13 mouse cellular contexts compared by ENCODE assay signal in the genomic region with DNA sequence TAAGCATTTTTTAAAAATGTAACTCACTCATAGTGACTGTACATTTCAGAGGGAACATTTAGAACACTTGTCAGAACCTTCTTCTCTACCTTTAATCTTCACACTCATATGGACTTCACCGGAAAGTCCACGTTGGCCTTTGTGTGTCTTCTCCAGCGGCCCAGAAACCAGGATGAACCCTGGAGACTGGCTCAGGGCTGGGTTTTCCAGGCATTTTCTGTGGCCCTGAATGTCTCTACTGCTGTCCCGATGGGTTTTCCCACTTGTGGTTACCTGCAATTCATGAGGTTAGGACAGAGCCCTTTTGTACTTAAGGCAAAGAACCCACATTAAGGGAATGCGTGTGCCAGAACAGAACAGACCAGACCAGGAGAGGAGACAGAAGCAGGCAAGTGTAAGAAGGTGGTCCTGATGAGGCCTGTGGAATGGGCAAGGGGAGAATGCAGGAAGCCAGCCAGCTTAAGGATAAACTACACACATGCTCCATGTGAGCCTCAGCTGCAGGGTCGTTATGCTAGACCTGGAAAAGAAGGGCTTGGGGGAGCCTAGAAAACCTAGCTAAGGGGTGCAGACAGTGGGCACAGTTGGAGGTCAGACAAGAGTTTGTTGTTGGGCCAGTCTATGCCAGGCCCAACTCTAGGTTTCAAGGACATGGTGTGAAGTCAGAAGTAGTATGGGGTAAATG.
A peak's percentile ranks its signal among the peaks of the same experiment; 100 is the strongest.
DNase-seq lines count a peak whose midpoint lies in the region; ATAC-seq and TF ChIP-seq lines count a peak whose summit lies in the region.
"Had no signal": no experiment of that assay in that cellular context is flagged by ENCODE, and none has a peak within 500 bp of the region (broad histone marks: within the 10 kb centered on the region; RNA-seq: fewer than 3 reads in every experiment).

No protein-coding gene starts in this region.

- H3K4me2 ChIP-seq in hindbrain, embryonic 15.5 days: no peak overlapping the region
- H3K4me2 ChIP-seq in hindbrain, embryonic 13.5 days: no peak overlapping the region
- no peak overlapping the region for H3K4me2 ChIP-seq in embryonic facial prominence, embryonic 11.5 days (ENCODE audit: low read depth, low read length)
- H3K4me2 ChIP-seq in embryonic facial prominence, embryonic 15.5 days (replicated peaks): no peak overlapping the region
- no peak overlapping the region for H3K4me2 ChIP-seq in limb, embryonic 14.5 days (replicated peaks; ENCODE audit: low read depth, low read length, severe bottlenecking)
- H3K4me2 ChIP-seq: heart, embryonic 15.5 days had no signal

- TF ChIP-seq POLR2A in limb, embryonic 14.5 days (IDR thresholded peaks at IDR 0.05; ENCODE audit: borderline replicate concordance, extremely low read depth, insufficient read depth, insufficient read length): no peak
- TF ChIP-seq POLR2A in lung, adult 2 months (IDR thresholded peaks at IDR 0.05; ENCODE audit: borderline replicate concordance, extremely low read depth, low read depth, low read length): no peak

- no peaks in the 10 kb centered on the region for H3K36me3 ChIP-seq in hindbrain, embryonic 15.5 days
- H3K36me3 ChIP-seq in hindbrain, embryonic 13.5 days: no peaks in the 10 kb centered on the region
- H3K36me3 ChIP-seq in embryonic facial prominence, embryonic 11.5 days (replicated peaks; ENCODE audit: control insufficient read depth, insufficient read depth, low read depth, low read length): no peaks in the 10 kb centered on the region
- H3K36me3 ChIP-seq in embryonic facial prominence, embryonic 15.5 days: no peaks in the 10 kb centered on the region
- H3K36me3 ChIP-seq in limb, embryonic 14.5 days (ENCODE audit: control insufficient read depth, insufficient read depth, low read length): no peaks in the 10 kb centered on the region
- H3K36me3 ChIP-seq: heart, embryonic 15.5 days had no signal

- TF ChIP-seq CTCF in lung, adult 2 months (IDR thresholded peaks at IDR 0.05; ENCODE audit: insufficient read depth, low read length): no peak

- no peak for ATAC-seq in hindbrain, embryonic 15.5 days (ENCODE audit: low FRiP score, low read depth)
- no peak for ATAC-seq in hindbrain, embryonic 13.5 days (ENCODE audit: low FRiP score)
- ATAC-seq in embryonic facial prominence, embryonic 11.5 days (replicated peaks; ENCODE audit: insufficient number of reproducible peaks, low FRiP score, low TSS enrichment, low read depth): no peak
- ATAC-seq in embryonic facial prominence, embryonic 15.5 days (ENCODE audit: insufficient number of reproducible peaks, low FRiP score, low TSS enrichment, low read depth): no peak
- no peak for ATAC-seq in limb, embryonic 14.5 days (ENCODE audit: low FRiP score, low read depth)
- ATAC-seq: inflammation-experienced regulatory T-cells, adult 6 months had no signal

- no peaks in the 10 kb centered on the region for H3K9me3 ChIP-seq in hindbrain, embryonic 15.5 days
- H3K9me3 ChIP-seq in hindbrain, embryonic 13.5 days: no peaks in the 10 kb centered on the region
- no peaks in the 10 kb centered on the region for H3K9me3 ChIP-seq in embryonic facial prominence, embryonic 11.5 days (replicated peaks; ENCODE audit: control insufficient read depth, low read length)
- H3K9me3 ChIP-seq in embryonic facial prominence, embryonic 15.5 days (replicated peaks): no peaks in the 10 kb centered on the region
- no peaks in the 10 kb centered on the region for H3K9me3 ChIP-seq in limb, embryonic 14.5 days (ENCODE audit: control insufficient read depth, low read length)
- H3K9me3 ChIP-seq: heart, embryonic 15.5 days had no signal

- H3K27ac ChIP-seq in hindbrain, embryonic 15.5 days (replicated peaks): peak overlapping the region; percentile 66
- no peak overlapping the region for H3K27ac ChIP-seq in hindbrain, embryonic 13.5 days
- H3K27ac ChIP-seq in embryonic facial prominence, embryonic 11.5 days (replicated peaks; ENCODE audit: low read depth, low read length): peak overlapping the region; percentile 47; the same call in 1 of the 2 replicates
- peak overlapping the region; percentile 78 for H3K27ac ChIP-seq in embryonic facial prominence, embryonic 15.5 days (replicated peaks)
- H3K27ac ChIP-seq in limb, embryonic 14.5 days (replicated peaks; ENCODE audit: low read depth, low read length): peak overlapping the region; percentile 59
- H3K27ac ChIP-seq: heart, embryonic 15.5 days; liver, embryonic 14.5 days had no signal

- DNase-seq in embryonic facial prominence, embryonic 11.5 days (ENCODE audit: low spot score): no peak
- no peak for DNase-seq in limb, embryonic 14.5 days (ENCODE audit: low spot score)
- DNase-seq in ovary, postnatal 36 days (ENCODE audit: low spot score): no peak
- no peak for DNase-seq in lung, adult 2 months
- DNase-seq: cerebellum, adult 18-20 months; lung, postnatal 14 days; thymus, postnatal 4 days had no signal

- 88% methylated on average over 6 of the region's 6 CpGs for WGBS in hindbrain, embryonic 15.5 days
- 89% methylated on average over 6 of the region's 6 CpGs for WGBS in hindbrain, embryonic 13.5 days
- WGBS in embryonic facial prominence, embryonic 11.5 days: 54% methylated on average over 6 of the region's 6 CpGs
- 48% methylated on average over 6 of the region's 6 CpGs for WGBS in embryonic facial prominence, embryonic 15.5 days
- 51% methylated on average over 6 of the region's 6 CpGs for WGBS in limb, embryonic 14.5 days
- 93% methylated on average over 6 of the region's 6 CpGs for WGBS in lung, adult 2 months

- no peak overlapping the region for H3K9ac ChIP-seq in hindbrain, embryonic 15.5 days
- H3K9ac ChIP-seq in hindbrain, embryonic 13.5 days: no peak overlapping the region
- no peak overlapping the region for H3K9ac ChIP-seq in embryonic facial prominence, embryonic 11.5 days (replicated peaks; ENCODE audit: low read length)
- no peak overlapping the region for H3K9ac ChIP-seq in embryonic facial prominence, embryonic 15.5 days
- H3K9ac ChIP-seq in limb, embryonic 14.5 days (ENCODE audit: low read depth, low read length, severe bottlenecking): no peak overlapping the region
- H3K9ac ChIP-seq: heart, embryonic 15.5 days; liver, embryonic 14.5 days had no signal

- peaks cover 16% of the 10 kb centered on the region for H3K4me1 ChIP-seq in hindbrain, embryonic 15.5 days (replicated peaks)
- H3K4me1 ChIP-seq in hindbrain, embryonic 13.5 days (replicated peaks): peaks cover 14% of the 10 kb centered on the region
- H3K4me1 ChIP-seq in embryonic facial prominence, embryonic 11.5 days (ENCODE audit: control insufficient read depth, insufficient read depth, low read length): peaks cover 5% of the 10 kb centered on the region
- peaks cover 23% of the 10 kb centered on the region for H3K4me1 ChIP-seq in embryonic facial prominence, embryonic 15.5 days
- H3K4me1 ChIP-seq in limb, embryonic 14.5 days (ENCODE audit: control insufficient read depth, insufficient read depth, low read length): peaks cover 35% of the 10 kb centered on the region
- no peaks in the 10 kb centered on the region for H3K4me1 ChIP-seq in lung, adult 2 months (ENCODE audit: control insufficient read depth, insufficient read depth, low read length)
- H3K4me1 ChIP-seq: heart, embryonic 15.5 days had no signal

- H3K27me3 ChIP-seq in hindbrain, embryonic 15.5 days: no peaks in the 10 kb centered on the region
- no peaks in the 10 kb centered on the region for H3K27me3 ChIP-seq in hindbrain, embryonic 13.5 days
- no peaks in the 10 kb centered on the region for H3K27me3 ChIP-seq in embryonic facial prominence, embryonic 11.5 days (ENCODE audit: control insufficient read depth, insufficient read depth, low read length)
- H3K27me3 ChIP-seq in embryonic facial prominence, embryonic 15.5 days: no peaks in the 10 kb centered on the region
- no peaks in the 10 kb centered on the region for H3K27me3 ChIP-seq in limb, embryonic 14.5 days (ENCODE audit: control insufficient read depth, insufficient read depth, low read length)
- H3K27me3 ChIP-seq: heart, embryonic 15.5 days had no signal

- H3K4me3 ChIP-seq in hindbrain, embryonic 15.5 days: no peak overlapping the region
- no peak overlapping the region for H3K4me3 ChIP-seq in hindbrain, embryonic 13.5 days
- H3K4me3 ChIP-seq in embryonic facial prominence, embryonic 11.5 days (ENCODE audit: low read depth, low read length): no peak overlapping the region
- no peak overlapping the region for H3K4me3 ChIP-seq in embryonic facial prominence, embryonic 15.5 days (replicated peaks)
- H3K4me3 ChIP-seq in limb, embryonic 14.5 days (replicated peaks; ENCODE audit: low read length): no peak overlapping the region
- no peak overlapping the region for H3K4me3 ChIP-seq in lung, adult 2 months (replicated peaks; ENCODE audit: extremely low read depth, low read depth, low read length)
- H3K4me3 ChIP-seq: heart, embryonic 15.5 days had no signal
